Mouse (Mus musculus) erythroblast, embryonic 14.5 days (primary cell): ENCODE measurements at regions not wholly inside any gene's neighbourhood (a gene's known extent, or its start where the extent isn't known, plus 50 kb on each side); places are given as distances from the start of the nearest gene placed in this dataset.

Experiments used
- GATA1 ChIP-seq: IDR thresholded peaks from 2 replicates; pipeline ENCODE4 v1.6.1; 2012; ENCODE audit warnings: low read length, inconsistent platforms, mixed read lengths
- TAL1 ChIP-seq: IDR thresholded peaks from 3 replicates; pipeline ENCODE4 v1.6.1; 2012; ENCODE audit warnings: low read length, inconsistent platforms, mixed read lengths

- TF ChIP-seq GATA1 (no peak), TAL1 (no peak)
These were observed 292.1 kb downstream of the Plpp3 start for GRCm38 (mm10) chr4:105449046-105449860.
